Mouse (Mus musculus): ENCODE results near the gene Adamtsl1.

The Adamtsl1 gene

DNA sequence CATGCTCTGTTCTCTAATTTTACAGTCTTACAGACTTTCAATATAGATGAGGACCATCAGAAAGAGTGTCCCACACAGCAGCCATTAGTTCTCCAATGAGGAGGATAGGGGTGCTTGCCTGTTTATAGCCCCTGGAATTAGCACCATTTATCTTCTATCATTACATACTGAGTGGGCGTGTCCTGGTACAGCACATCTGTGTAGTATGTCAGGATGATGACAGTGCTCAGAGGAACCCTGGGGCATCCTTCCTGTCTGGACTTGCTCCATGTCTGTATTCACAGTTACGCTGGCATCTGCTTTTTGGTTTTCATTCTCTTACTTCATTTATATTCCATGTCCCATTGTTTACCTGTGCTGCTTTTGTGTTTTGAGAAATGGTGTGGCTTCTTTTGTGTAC is 304.5 kb downstream of the Adamtsl1 start:
- DNase-seq = no peak

DNA sequence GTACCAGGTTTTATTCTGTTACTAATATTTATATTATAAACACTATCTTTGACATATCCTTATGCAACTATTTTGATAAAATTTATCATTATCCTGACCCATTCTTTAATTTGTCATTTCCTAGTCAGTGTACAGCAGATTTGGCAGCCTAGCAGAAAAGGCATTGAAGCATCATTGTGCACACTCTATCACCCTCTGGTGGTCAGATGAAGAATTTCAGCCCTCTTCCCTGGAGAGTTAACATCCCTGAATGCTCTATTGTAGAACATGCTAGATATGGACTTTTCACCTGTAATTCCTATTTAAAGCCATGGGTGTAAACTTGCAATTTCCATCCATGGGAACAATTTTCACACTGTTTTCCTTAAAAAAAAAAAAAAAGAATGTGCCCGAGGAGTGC is 305.2 kb downstream of the Adamtsl1 start:
- peak; percentile 53 to 75 for DNase-seq

DNA sequence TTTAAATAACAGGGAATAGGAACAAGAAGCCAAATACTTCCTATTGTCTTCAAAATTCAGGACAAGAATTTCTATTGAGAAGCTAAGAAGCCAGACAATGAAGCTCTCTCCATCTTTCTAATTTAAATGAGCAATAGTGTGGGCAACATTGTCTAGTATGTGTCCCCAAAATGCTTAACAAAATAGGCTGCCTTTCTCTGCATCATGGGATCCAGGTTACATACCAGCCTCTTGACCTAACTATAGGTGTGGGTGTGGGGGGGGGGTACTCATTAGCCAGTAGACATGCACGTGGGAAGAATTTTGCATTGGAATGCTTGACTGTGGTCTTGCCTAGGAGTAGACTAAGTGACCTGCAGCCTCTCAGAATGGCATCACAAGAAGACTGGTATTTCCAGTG is 305.9 kb downstream of the Adamtsl1 start:
- DNase-seq = no peak

DNA sequence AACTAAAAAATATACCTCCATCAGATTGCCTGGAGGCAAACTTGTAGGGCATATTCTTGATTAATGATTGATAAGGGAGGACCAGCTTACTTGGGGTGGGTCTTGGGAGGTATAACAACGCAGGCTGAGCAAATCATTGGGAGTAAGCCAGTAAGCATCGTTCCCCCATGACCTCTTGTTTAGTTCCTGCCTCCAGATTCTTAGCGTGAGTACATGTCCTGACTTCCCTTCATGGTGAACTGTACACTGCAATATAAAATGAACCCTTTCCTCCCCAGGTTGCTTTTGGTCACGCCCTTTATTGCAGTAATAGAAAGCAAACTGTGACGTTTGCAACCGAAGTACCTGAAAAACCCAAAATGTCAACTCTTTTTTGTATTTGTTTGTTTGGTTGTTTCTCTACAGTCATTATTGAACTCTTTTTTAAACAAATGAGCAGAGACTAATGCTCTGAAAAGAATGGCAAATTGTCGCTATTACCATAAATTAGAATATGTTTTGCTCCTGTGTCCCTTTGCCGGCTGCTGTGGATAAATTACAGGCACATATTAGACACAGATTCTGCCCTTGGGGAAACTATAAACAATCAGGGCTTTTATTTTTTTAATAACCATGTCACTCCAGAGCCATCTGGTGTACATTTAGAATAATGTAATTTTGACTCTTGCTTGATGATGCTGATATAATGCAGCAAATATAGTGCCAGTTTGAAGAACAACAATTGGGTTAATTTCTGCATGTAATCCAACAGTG is 310.2 kb downstream of the Adamtsl1 start:
- DNase-seq = no peak

DNA sequence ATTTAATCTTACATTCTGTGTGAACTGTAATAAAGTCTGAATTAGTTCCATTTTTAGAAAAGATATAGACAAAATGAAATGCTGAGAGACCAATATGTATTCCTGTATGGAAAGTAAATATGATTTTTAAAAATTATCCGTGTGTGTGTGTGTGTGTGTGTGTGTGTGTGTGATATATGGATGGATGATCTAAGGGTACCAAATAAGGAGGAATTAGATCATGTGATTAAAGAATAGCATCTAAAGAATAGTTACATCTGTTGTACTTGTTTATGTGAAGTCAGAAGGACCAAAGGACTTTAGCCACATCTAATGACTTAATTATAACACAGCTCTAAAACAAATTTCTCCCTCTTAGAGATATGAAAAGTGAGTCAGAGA is 310.7 kb downstream of the Adamtsl1 start:
- no peak for DNase-seq

DNA sequence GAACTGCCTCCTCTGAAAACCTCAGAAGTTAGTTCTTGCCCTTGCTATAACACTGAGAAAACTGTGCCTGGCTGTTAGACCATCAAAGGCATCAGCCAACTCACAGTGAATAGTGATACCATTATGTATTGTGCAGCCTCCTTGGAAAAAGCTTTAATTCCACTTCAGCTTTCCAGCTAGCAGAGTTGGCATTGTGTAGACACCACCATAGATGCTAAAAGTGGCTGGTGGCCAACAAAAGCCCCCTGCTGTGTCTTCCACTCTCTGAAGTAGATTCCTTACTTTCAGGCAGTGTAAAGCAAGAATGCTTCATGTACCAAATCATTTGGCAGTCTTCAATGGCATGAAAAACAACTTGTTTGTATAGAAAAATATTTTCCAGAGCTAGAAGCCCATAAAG is 323.1 kb downstream of the Adamtsl1 start:
- DNase-seq = peak; percentile 58 to 60

DNA sequence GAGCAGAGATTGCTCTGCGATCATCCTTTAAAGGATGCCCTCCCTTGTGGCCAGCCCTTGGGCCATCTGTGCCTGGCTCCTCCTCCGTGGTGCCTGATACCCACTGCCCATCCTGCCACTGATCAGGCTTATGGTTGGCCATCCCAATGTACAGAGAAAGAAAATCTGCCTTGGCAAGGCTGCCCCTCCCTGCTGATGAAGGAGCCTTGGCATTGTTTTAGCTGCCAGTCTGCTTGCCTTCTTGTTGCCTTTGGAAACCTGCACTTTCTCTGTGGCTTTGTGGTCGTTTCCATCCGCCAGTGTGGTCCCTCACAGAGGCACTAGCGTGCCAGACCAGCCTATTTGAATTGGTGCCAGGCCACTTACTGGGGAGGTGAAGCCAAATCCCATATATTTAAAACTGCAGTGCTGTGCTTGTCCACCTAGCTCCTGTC is 323.6 kb downstream of the Adamtsl1 start:
- DNase-seq = peak; percentile 62 to 63

DNA sequence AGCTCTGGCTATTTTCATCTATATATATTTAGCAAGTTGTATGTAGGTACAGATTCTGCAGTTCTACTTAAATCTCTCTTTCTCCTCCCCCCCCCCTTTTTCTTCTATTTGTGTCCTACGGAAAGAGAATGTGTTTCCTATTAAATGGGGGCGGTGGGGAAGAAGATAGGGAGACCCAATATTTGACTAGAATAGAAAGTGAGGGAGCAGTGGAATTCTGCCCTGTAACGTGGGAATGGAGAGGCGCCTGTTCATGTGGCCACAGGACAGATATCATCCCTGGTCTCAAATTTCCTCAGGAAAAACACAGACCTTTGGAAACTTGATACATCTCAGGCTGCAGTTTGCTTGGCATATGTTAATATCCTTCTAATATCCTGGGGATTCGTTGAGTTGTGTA is 324.1 kb downstream of the Adamtsl1 start:
- no peak for DNase-seq

DNA sequence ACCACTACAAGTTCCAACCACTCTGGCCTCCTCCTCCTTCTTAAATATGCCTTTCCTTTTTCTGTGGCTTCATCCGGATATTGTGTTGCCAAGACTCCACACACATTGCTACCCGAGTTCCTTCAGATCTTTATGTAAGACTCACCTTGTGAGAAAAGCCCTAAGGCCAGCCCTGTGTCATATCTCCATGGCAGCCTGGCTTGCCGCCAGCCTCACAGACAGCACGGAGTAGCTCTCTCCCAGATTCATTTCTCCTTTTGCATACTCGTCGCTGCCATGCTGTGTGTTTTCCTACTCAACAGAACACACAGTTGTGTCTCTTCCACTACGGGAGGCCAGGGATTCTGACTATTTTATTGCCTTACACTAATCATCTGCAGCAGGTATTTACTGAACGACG is 328.1 kb downstream of the Adamtsl1 start:
- peak; percentile 82 to 83 for DNase-seq

DNA sequence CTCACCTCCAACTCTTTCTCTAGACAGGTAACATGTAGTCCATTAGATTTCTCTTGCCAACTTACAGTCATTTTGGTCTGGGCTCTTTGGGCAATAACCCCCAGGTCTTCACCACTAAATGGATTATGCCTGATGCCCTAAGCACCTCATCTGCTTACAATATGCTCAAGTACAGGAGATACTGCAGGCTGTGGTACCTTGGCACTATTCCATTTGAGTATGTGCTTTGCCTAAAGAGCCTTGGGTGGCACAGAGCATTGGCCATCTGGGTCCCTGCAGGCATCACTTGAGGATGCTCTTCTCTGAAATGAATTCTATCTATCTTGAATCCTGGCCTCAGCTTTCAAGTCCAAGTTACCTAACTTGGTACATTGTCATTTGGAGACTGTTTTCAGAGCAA is 330.4 kb downstream of the Adamtsl1 start:
- DNase-seq = peak; percentile 32 to 48

DNA sequence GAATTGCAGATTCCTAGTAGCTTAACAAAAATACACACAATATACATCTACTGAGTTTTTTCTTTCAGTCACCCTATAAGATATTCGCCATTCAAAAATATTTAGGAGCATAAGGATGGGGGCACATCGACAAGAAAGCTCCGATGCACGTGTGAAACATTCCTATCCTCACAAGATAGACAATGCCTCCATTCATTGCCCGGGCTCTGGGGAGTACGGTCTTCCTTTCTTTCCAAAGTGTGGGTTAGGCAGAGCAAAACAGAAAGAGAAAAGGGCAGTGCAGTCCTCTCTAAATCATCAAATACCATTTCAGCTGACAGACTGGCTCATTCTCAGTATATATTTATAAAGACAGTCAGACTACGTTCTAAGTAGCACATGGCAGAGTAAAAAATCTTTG is 332.0 kb downstream of the Adamtsl1 start:
- no peak for DNase-seq

DNA sequence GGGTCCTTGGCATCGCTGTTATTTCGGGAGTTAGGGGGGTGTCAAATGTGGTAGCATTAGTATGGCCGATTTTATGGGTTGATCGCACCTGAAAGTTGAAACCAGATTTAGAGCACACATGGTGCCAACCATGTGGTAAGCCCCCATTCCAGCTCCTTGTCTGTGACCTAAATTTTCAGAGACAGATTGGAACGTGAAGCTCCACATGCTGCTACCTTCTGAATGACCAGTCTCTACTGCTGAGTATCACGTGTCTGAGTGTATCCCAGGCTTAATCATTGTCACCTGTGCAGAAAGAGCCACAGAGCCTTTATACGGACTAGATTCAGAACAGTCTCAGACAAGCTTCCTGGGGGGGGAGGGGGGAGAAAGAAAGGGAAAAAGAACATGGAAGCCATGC is 339.4 kb downstream of the Adamtsl1 start:
- peak in 1 of 2 experiments; percentile 23 for DNase-seq

DNA sequence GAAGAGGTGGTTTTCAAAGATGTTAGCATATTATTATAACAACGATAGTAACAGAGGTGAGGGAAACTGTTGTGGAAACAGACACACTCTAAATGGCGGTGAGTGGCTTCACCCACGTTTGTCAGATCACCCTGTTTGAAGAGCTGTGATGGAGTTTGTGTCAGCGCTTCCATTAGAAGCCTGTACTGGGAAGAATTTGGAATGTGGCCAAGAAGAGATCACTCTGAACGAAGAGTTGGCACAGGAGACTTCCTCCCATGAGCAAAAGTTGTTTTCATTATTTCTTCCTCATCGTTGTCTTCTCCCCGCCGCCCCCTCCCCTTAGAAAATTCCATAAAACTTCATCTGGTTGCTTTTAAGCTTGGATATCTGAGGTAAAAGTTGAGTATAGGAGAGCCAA is 340.5 kb downstream of the Adamtsl1 start:
- no peak for DNase-seq

DNA sequence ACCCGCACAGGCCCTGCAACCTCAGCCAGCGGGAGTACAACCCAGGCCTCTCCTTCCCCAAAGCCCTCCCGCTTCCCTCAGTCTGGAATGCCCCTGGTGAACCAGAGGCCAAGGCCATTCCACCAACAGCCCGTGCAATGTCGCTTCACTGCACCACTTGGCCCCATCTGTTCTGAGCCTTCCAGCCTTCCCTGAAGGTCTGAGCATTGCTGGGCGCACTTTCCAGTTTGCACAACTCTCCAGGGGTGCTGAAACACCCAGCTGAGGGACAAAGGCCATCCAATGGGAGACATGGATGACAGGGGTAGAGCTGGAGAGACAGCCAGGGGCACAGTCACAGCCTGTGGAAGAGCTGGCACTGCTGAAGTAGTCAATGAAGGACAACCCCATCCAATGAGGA is 365.4 kb downstream of the Adamtsl1 start:
- DNase-seq = no peak

DNA sequence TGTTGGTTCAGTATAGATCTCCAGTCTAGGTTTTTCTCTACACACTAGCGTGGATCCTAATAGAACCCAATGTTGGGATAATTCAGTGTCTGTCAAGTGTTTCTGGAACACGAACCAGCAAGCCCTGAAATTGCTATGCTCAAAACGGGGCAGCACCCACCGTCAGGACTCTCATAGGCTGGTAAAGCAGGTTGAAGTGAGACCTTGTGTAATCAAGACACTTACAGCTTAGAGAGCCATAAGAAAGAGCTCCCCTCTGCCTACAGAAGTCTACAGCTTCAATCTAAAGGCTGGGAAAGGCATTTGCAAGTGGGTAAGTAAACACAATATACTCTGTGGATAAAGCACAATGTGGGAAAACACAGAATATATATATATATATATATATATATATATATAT is 367.3 kb downstream of the Adamtsl1 start:
- DNase-seq = no peak

DNA sequence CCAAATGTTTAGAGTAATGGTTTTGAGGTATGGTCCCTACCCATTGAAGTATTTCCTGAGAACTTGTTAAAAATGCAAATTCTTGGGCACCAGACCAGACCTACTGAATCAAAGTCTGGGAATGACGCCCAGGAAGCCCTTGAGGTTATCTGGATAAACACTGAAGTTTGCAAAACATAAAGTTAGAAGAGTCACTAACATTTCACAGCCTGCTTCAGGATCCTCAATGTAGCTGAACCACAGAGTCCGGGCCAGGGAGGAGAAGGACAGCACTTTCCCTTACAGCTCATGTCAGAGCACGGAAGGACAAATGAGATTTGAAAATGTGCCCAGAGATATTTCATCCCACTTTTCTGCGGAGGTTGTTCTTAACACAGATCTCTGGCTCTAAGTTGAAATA is 370.1 kb downstream of the Adamtsl1 start:
- DNase-seq = no peak

DNA sequence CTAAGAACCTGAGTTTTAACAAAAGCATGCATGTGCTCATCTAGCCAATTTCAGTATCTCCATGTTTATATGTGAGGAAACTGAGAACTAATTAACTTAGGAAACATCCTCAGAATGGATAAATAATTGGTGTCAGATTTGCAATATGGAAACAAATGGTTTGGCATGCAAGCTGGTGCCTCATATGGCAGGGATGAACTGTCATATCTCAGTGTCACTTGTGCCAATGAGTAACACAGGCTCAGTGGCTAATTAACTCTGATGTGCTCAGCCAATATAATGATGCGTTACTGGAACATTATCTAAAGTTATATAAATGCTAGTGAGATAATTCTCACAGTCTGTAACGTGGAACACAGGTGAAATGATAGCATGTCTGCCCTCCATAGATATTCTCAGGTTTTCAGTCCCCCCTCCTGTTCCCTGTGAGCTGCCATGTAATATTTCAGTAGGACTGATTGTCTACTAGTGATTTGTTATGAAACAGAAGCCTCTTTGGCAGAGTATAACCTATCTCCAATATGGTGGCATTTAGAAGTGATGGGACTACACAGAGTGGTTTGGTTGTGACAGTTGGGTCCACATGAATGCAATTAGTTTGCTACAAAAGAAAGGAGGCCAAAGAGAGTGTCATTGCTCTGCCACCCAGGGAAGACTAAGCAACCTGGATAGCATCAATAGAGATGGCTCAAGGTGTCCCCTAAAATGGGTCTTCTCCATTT is 376.1 kb downstream of the Adamtsl1 start:
- DNase-seq = no peak

DNA sequence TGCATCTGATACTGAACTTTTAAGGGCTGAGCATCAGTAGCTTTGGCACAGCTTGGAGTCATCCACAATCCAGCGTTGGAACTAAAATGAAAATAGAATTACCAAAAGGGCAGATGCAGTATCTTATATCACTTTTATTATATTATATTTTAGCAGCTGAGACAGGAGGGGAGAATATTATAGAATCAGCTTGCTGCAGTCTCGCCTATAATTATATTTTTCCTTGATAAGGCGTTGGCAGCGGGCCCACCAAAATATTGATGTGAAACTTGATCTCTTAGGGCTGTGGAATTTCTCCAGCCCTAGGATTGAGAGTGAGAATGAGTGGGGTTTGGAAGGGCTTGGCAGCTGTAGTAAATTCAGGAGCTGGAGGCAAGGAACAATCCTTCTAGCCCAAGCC is 387.3 kb downstream of the Adamtsl1 start:
- DNase-seq = no peak

DNA sequence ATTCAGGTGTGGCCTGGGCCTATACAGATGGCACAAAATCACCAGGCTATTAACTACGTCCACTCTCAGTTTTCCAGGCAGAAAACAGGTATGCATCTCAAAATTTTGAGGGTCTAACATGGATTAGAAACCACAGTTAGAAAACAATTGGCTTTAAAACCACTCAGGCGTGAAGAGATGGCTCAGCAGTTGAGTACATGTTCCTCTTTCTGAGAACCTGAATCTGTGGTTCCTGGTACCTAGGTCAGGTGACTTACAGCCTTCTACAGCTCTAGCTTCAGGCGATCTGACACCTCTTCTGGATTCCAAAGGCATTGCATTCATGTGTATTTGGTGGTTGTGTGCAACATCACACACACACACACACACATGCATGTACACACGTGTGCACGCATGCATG is 390.2 kb downstream of the Adamtsl1 start:
- DNase-seq = no peak

DNA sequence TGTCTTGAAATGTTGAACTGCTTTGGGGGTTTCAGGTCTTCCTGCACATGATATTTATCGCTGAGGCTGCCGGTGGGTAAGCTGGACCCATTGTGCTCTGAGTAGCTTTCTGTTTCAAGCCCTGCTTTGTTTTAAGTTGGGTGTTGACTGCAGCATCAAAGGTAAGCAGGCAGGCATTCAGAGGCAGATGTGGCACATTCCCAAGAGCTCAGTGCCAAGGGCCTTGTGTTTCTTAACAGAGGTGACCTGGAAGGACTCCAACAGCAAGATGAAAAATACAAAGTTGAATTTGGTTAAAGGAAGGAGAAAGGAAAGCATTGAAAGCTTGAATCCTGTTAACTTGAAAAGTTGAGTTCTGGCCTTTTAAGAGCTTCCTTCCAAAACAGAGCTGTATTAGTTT is 402.1 kb downstream of the Adamtsl1 start:
- DNase-seq = no peak

DNA sequence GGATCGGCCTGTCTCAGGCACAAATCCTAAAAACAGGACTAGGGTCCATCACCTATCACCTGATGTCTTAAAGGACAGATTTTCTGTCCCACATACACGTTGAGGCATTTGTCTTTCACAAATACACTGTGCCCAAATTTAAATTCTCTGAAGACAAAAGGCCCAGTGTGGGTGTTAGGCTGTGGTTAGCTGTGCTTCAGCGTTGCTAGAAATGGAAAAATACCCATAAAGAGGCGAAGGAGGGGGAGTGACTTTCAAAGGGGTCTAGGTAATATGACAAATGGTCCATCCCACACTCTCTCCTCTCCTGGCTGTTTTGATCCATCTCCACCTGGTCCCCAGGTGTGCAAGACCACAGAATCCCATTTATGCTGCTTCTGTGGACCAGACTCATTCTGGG is 404.4 kb downstream of the Adamtsl1 start:
- DNase-seq = no peak

DNA sequence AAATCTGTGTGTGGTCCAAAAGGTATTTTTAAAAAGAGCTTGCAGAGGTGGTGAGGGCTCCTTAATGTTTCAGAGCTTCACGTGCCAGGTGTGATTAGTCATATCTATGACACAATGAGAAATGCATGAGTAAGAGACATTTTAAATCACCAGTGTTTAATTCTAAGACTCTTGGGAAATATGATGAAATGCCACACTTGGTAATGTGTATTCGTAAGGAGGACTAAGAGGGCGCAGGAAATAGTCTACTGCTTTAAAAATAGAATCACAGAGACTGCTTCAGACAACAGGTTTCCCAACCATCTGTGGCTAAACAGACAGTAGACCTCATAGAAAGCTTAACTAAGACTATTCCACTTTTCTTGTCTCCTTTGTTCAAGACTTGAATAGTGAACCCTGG is 406.5 kb downstream of the Adamtsl1 start:
- no peak for DNase-seq

DNA sequence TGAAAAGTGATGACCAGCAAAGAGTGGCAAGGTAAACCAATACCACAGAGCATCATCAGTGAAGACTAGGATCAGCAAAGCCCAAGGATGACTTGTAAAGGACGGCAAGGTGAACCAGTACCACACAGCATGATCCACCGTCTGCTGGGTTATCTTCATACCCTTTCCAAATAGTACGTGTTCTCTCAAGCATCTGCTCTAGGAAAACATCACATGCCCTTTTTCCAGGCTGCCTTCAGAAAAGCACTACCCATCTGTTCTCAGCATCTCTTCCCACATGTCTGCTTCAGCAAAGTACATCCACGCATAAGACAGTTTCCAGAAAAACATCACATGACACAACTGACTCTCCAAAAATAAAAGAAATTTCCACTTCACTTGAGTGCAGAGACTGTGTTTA is 408.8 kb downstream of the Adamtsl1 start:
- DNase-seq = no peak

DNA sequence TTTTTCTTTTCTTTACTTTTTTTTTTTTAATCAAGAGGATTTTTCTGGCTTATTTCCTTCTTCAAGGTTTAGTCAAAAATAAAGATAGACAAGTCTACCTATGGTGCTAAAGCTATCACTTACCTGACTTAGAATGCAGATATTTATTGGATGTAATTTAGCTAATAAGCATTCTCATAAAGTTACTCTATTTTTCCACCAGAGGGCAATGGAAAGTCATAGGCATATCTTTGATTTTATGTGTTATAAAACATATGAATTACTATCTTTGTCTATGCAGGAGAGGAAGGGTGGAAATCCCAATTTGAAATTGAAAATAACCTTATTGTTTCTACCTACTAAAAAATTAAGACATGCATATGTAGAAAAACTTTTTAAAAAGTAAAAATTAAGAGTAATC is 418.2 kb downstream of the Adamtsl1 start:
- no peak for DNase-seq

DNA sequence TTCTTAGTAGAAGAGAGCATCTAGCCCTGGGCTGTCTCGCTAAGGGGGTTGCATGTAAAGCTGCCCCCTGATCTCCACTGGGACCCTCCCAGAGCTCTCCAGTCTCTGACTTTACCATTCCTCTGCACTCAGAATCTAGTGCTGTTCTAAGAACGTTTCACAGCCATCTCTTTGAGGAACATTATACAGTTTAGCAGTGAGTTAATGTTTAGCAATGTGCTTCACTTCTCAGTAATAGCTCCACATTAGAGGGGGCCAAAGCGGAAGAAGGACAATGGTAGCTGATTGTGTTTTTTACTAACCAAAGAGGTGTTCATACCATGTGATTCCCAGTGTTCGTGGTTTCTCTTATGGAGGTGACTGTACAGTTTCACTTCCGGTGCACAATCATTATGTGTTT is 425.5 kb downstream of the Adamtsl1 start:
- DNase-seq = no peak
